Mouse (Mus musculus) lung, postnatal 10 days (tissue): ENCODE results near the gene Gtsf1.

Experiments
- DNase-seq: peaks from one replicate; pipeline ENCODE4 v3.0.0; 2021

The Gtsf1 gene

GRCm38 (mm10) chr15:103357817-103358216 lies 72.5 kb downstream of the Gtsf1 start:
- DNase-seq = no peak

GRCm38 (mm10) chr15:103356130-103356529 lies 74.1 kb downstream of the Gtsf1 start:
- no peak for DNase-seq

DNA sequence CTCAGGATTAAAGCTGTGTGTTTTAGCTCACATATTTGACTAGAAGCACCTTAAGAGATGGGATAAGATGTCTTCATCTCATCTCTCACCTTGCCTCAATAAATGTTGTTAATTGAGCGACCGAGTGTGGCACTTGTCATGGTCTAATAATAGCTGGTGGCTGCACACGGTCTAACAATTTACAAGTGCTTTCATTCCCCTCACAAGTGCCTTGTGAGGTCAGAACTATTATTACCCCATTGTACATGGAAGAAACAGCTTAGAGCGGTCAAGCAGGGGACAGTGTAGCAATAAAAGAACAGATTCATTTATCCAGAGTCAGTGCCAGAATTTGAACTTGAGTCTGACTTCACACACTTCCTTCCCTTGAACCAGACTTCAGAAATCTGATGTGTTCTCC lies 74.8 kb downstream of the Gtsf1 start:
- no peak for DNase-seq

- no peak for DNase-seq
These were observed 75.6 kb downstream of the Gtsf1 start for GRCm38 (mm10) chr15:103354690-103355089.

- no peak for DNase-seq
These were observed 76.6 kb downstream of the Gtsf1 start for GRCm38 (mm10) chr15:103353511-103354256.

DNA sequence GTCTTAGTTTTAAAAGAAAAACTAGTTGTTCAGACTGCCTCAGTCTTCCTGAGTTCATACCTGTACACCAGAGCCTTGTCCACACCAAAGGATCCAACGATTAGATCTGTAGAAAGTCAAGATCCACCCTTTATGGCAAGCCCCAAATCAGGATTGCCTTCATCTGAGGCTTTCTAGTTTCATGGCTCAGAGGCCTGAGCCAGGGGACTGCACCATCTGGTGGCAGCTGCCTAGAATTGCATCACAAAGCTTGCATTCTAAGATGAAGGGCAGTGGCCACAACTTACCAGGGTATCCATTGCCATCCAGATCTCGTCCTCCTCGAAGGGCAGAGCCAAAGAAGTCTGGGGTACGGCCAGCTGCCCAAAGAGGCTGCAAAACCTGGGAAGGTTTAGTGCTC lies 77.4 kb downstream of the Gtsf1 start:
- DNase-seq = peak; percentile 67
